Mouse (Mus musculus) left cerebral cortex, postnatal 36 days (tissue): ENCODE results near the gene Gm28048. TPM values are rescaled to one million over a fixed set of nuclear protein-coding genes. Genes with fewer than 3 reads are reported as not detected.

ENCODE experiments used
- DNase-seq, 2 experiments: peaks; one replicate each; pipeline ENCODE4 v3.0.0; 2021 to 2022; ENCODE audit warnings: low spot score in 2 of 2, mixed read lengths in 1 of 2
- intact Hi-C: fragments of 180-260 bp; cut with DNase I; formaldehyde crosslinking; loops from one replicate; pipeline ENCODE4 v1.15.1; 2025
- total RNA-seq, 2 experiments: library from RNA; stranded (reverse); gene quantifications; 2 replicates each; pipeline ENCODE4 v1.2.3; 2021

Gm28048 gene
- total RNA-seq, 2 experiments from 2014 or later = 8.7 to 13.7 TPM

GRCm38 (mm10) chr11:22911831-22912230 is 70.1 kb downstream of the Gm28048 start:
- intact Hi-C loops = no loop called here
- no peak for DNase-seq

- intact Hi-C loops = no loop called here
- DNase-seq = no peak
Observed at GRCm38 (mm10) chr11:22906453-22906865, 75.4 kb downstream of the Gm28048 start.

- no peak for DNase-seq
- intact Hi-C loops = no loop called here
Observed at GRCm38 (mm10) chr11:22902923-22903322, 79.0 kb downstream of the Gm28048 start.

- no peak for DNase-seq
- intact Hi-C loops = no loop called here
Observed at GRCm38 (mm10) chr11:22900041-22900440, 81.8 kb downstream of the Gm28048 start.

- intact Hi-C loops = no loop called here
- DNase-seq = no peak
Observed at GRCm38 (mm10) chr11:22897642-22898041, 84.2 kb downstream of the Gm28048 start.

GRCm38 (mm10) chr11:22897127-22897526 is 84.8 kb downstream of the Gm28048 start:
- intact Hi-C loops = no loop called here
- DNase-seq = no peak

- intact Hi-C loops = no loop called here
- DNase-seq = no peak
Observed at GRCm38 (mm10) chr11:22893075-22893474, 88.8 kb downstream of the Gm28048 start.

GRCm38 (mm10) chr11:22892466-22892865 is 89.4 kb downstream of the Gm28048 start:
- no peak for DNase-seq
- intact Hi-C loops = no loop called here

- intact Hi-C loops = no loop called here
- DNase-seq = no peak
Observed at GRCm38 (mm10) chr11:22891876-22892275, 90.0 kb downstream of the Gm28048 start.

- DNase-seq = no peak
- intact Hi-C loops = no loop called here
Observed at GRCm38 (mm10) chr11:22891242-22891641, 90.6 kb downstream of the Gm28048 start.

- intact Hi-C loops = no loop called here
Observed at GRCm38 (mm10) chr11:22889224-22889623, 92.7 kb downstream of the Gm28048 start.

GRCm38 (mm10) chr11:22886991-22887390 is 94.9 kb downstream of the Gm28048 start:
- no peak for DNase-seq
- intact Hi-C loops = no loop called here

More at GRCm38 (mm10) chr11:22889224-22889623, 92.7 kb downstream of the Gm28048 start:
- DNase-seq = peak; percentile 31 to 49

- DNase-seq = no peak
- intact Hi-C loops = no loop called here
Observed at GRCm38 (mm10) chr11:22885350-22885749, 96.5 kb downstream of the Gm28048 start.

GRCm38 (mm10) chr11:22883676-22884075 is 98.2 kb downstream of the Gm28048 start:
- no peak for DNase-seq
- intact Hi-C loops = no loop called here

- no peak for DNase-seq
- intact Hi-C loops = no loop called here
Observed at GRCm38 (mm10) chr11:22882926-22883325, 99.0 kb downstream of the Gm28048 start.

- intact Hi-C loops = no loop called here
- no peak for DNase-seq
Observed at GRCm38 (mm10) chr11:22880383-22881172, 101.3 kb downstream of the Gm28048 start.

- no peak for DNase-seq
- intact Hi-C loops = no loop called here
Observed at GRCm38 (mm10) chr11:22879645-22880044, 102.2 kb downstream of the Gm28048 start.

GRCm38 (mm10) chr11:22876680-22877330 is 105.1 kb downstream of the Gm28048 start:
- DNase-seq = no peak
- intact Hi-C loops = no loop called here

GRCm38 (mm10) chr11:22875279-22875678 is 106.6 kb downstream of the Gm28048 start:
- DNase-seq = no peak
- intact Hi-C loops = no loop called here

- peak in 1 of 2 experiments; percentile 19 for DNase-seq
Observed at GRCm38 (mm10) chr11:22874747-22875146, 107.1 kb downstream of the Gm28048 start.

GRCm38 (mm10) chr11:22873383-22873782 is 108.5 kb downstream of the Gm28048 start:
- no peak for DNase-seq
- intact Hi-C loops = no loop called here

More at GRCm38 (mm10) chr11:22874747-22875146, 107.1 kb downstream of the Gm28048 start:
- intact Hi-C loops = no loop called here
